In genomic region chr2:30716580-30717565, GRCm38 (mm10) we compare ENCODE assay signal across 8 mouse cellular contexts.
DNase-seq lines count a peak whose midpoint lies in the region; ATAC-seq and TF ChIP-seq lines count a peak whose summit lies in the region.

No protein-coding gene starts in this region.

- DNase-seq in 3T3-L1 (ENCODE audit: low read depth, low spot score) = peak; percentile 79
- peak; percentile 67 for DNase-seq in adrenal gland, postnatal 10 days
- DNase-seq in heart, postnatal 14 days = peak; percentile 61
- DNase-seq in kidney, postnatal 4 days = peak; percentile 74 to 87
- peak; percentile 94 for DNase-seq in midbrain, embryonic 11.5 days (ENCODE audit: low spot score, missing footprints)
- no peak for DNase-seq in thymus, postnatal 0 days (ENCODE audit: low spot score)

- H3K27me3 ChIP-seq in midbrain, embryonic 11.5 days (ENCODE audit: control insufficient read depth, insufficient read depth, low read length) = no peaks in the 10 kb centered on the region

- peak overlapping the region; percentile 78 for H3K9ac ChIP-seq in midbrain, embryonic 11.5 days (ENCODE audit: low read length)

- H3K36me3 ChIP-seq in midbrain, embryonic 11.5 days (ENCODE audit: control insufficient read depth, insufficient read depth, low read length) = no peaks in the 10 kb centered on the region

- no peak overlapping the region for H3K4me3 ChIP-seq in embryonic fibroblast, embryonic 13.5 days (ENCODE audit: insufficient read depth, low read length)
- H3K4me3 ChIP-seq in midbrain, embryonic 11.5 days (ENCODE audit: low read depth, low read length) = no peak overlapping the region

- intact Hi-C loops in heart, postnatal 14 days (cut with DNase I) = loop anchor here (5.0 kb wide), 1 partner anchor 40 kb away; no protein-coding TSS in a partner anchor

- TF ChIP-seq CTCF in embryonic fibroblast, embryonic 13.5 days (IDR thresholded peaks at IDR 0.05; ENCODE audit: borderline replicate concordance, insufficient read depth, low read length) = no peak

- WGBS in midbrain, embryonic 11.5 days = 1% methylated on average over 24 of the region's 24 CpGs

- H3K27ac ChIP-seq in embryonic fibroblast, embryonic 13.5 days (ENCODE audit: insufficient read depth, low read length) = peak overlapping the region; percentile 99
- peak overlapping the region; percentile 100 for H3K27ac ChIP-seq in midbrain, embryonic 11.5 days (ENCODE audit: low read depth, low read length)

- no peaks in the 10 kb centered on the region for H3K9me3 ChIP-seq in midbrain, embryonic 11.5 days (ENCODE audit: control insufficient read depth, low read length)

- peak; percentile 54 for TF ChIP-seq POLR2A in embryonic fibroblast, embryonic 13.5 days (IDR thresholded peaks at IDR 0.05; ENCODE audit: low read depth, low read length)

- peaks cover 45% of the 10 kb centered on the region for H3K4me1 ChIP-seq in embryonic fibroblast, embryonic 13.5 days (ENCODE audit: control insufficient read depth, insufficient read depth, low read length)
- H3K4me1 ChIP-seq in midbrain, embryonic 11.5 days (ENCODE audit: control insufficient read depth, insufficient read depth, low read length) = peaks cover 75% of the 10 kb centered on the region

- no peak for ATAC-seq in midbrain, embryonic 11.5 days (ENCODE audit: low FRiP score)
- ATAC-seq in megakaryocyte-erythroid progenitor cell, adult 5-6 weeks (replicated peaks; ENCODE audit: low FRiP score, low TSS enrichment, poor library complexity, severe bottlenecking) = no peak

- peak overlapping the region; percentile 35 for H3K4me2 ChIP-seq in midbrain, embryonic 11.5 days
